Mouse (Mus musculus): Measurements from ENCODE around the gene Sgms2. TPM values are rescaled to one million over a fixed set of nuclear protein-coding genes. Genes with fewer than 3 reads are reported as not detected.

Gene Sgms2
- polyA plus RNA-seq, 1 experiment = 2.8 TPM

DNA sequence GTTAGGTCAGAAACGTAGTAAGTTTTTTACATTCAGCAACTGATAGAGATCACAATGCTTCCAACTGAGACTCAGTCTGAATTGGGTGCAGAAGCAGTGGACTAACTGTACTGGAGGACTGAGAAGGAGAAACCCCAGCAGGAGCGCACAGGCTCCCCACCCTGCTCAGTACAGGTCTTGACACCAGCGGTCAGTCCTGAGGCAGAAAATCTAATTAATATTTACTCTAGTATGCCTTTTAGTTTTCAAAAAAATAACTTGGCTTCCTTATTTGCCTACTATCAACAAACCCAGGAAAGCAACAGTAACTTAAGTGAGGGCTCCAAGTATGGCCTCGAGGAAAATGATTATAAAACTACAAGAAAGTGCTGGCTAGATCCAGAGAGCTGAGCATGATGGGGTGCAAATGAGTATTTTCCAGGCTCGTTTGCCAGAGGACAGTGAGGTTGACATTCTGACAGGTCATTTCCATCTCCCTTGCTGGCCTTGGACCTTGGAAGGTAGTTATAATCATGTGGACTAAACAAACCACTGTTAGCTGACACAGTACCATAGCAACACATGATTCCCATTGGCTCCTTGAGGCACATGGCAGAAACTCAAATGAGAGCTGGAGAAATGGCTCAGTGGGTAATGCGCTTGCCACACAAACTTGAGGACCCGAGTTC is 25.3 kb upstream of the Sgms2 start:
- Histone ChIP-seq H3K4me3 (replicated peaks; ENCODE audit: insufficient read depth, low read depth, low read length) (no peak overlapping the region), H3K27ac (ENCODE audit: insufficient read depth, low read length) (no peak overlapping the region), H3K4me1 (ENCODE audit: control insufficient read depth, insufficient read depth, low read length) (no peaks in the 10 kb centered on the region), H3K27me3 (ENCODE audit: control insufficient read depth, insufficient read depth, low read length) (no peaks in the 10 kb centered on the region)
- TF ChIP-seq POLR2A (IDR thresholded peaks at IDR 0.05; ENCODE audit: borderline replicate concordance, insufficient read depth, low read length) (no peak), CTCF (IDR thresholded peaks at IDR 0.05; ENCODE audit: borderline replicate concordance, insufficient read depth, low read depth, low read length) (no peak)
- 75% methylated on average over 7 of the region's 7 CpGs for WGBS
- DNase-seq = no peak

DNA sequence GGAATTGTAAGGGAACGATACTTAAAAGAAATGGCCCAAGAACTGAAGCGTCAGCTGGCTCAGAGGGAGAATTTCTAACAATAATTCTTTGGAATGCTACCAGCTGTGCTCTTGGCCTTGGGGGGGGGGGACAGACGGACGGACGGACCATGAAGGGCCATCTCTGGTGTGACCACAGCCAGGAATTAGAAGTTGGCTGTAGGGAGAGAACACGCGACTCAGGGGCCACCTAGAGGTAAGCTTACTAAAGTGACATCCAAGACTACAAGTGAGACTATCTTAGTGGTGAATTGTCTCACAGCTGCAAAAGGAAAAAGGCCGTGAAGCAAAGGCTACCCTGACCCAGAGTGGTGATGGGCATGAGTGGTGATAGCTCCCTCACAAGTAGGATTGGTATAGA is 20.4 kb upstream of the Sgms2 start:
- H3K27me3 ChIP-seq (ENCODE audit: control insufficient read depth, insufficient read depth, low read length) = no peaks in the 10 kb centered on the region
- H3K27ac ChIP-seq (ENCODE audit: insufficient read depth, low read length) = no peak overlapping the region
- H3K4me1 ChIP-seq (ENCODE audit: control insufficient read depth, insufficient read depth, low read length) = no peaks in the 10 kb centered on the region
- H3K4me3 ChIP-seq (replicated peaks; ENCODE audit: insufficient read depth, low read depth, low read length) = no peak overlapping the region
- no peak for DNase-seq
- TF ChIP-seq CTCF (IDR thresholded peaks at IDR 0.05; ENCODE audit: borderline replicate concordance, insufficient read depth, low read depth, low read length) = no peak
- TF ChIP-seq POLR2A (IDR thresholded peaks at IDR 0.05; ENCODE audit: borderline replicate concordance, insufficient read depth, low read length) = no peak
- 49% methylated on average over 8 of the region's 8 CpGs for WGBS

DNA sequence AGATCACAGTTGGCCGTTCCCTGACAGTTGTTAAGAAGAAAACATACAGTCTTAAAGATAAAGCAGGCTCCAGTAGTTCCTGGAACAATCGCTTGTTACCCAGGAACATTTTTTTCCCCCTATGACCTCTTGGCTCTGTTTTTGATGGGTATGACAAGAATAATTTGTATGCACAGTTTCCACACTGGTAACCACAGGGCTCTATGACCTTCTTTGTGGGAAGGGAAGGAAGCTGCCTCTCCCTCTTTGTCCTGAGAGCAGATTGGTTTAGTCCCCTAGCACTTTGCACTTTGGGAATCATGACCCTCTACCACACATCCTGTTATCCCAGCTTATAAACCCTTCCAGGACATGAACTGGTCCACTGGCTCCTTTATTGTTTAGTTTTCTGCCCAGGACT is 16.8 kb upstream of the Sgms2 start:
- DNase-seq = no peak
- Histone ChIP-seq H3K27me3 (ENCODE audit: control insufficient read depth, insufficient read depth, low read length) (no peaks in the 10 kb centered on the region), H3K4me3 (replicated peaks; ENCODE audit: insufficient read depth, low read depth, low read length) (no peak overlapping the region), H3K27ac (ENCODE audit: insufficient read depth, low read length) (no peak overlapping the region), H3K4me1 (ENCODE audit: control insufficient read depth, insufficient read depth, low read length) (no peaks in the 10 kb centered on the region)
- TF ChIP-seq POLR2A (IDR thresholded peaks at IDR 0.05; ENCODE audit: borderline replicate concordance, insufficient read depth, low read length) (no peak), CTCF (IDR thresholded peaks at IDR 0.05; ENCODE audit: borderline replicate concordance, insufficient read depth, low read depth, low read length) (no peak)
- 37% methylated on average over 2 of the region's 2 CpGs for WGBS

DNA sequence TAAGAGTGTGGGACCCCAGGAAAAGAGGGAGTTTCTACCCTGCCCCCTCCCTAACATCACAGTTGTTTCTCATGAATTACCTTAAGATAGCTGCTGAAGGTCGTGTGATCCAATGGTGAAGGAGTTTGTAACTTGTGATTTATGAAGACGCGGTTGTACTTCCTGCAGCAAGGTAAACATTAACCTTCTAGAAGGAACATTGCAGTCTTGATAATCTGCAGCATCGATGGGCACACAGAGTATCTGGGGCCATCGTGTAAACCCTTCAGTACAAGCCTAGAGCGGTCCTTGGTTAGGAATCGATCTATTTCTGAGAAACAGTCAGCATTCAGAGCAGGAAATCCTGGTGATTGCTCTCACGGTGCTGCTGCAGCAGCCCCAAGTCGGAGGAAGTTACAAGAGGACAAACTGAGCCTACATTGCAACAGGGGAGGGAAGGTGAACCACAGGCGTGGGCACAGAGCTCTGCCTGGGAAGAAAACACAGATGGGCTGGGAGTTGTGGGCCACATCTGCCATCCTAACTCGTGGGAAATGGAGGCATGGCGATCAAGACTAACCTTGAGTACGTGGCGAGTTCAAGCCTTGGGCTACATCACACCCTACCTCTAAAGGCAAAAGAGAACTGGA is 13.5 kb upstream of the Sgms2 start:
- no peaks in the 10 kb centered on the region for H3K4me1 ChIP-seq (ENCODE audit: control insufficient read depth, insufficient read depth, low read length)
- TF ChIP-seq CTCF (IDR thresholded peaks at IDR 0.05; ENCODE audit: borderline replicate concordance, insufficient read depth, low read depth, low read length) (no peak), POLR2A (IDR thresholded peaks at IDR 0.05; ENCODE audit: borderline replicate concordance, insufficient read depth, low read length) (no peak)
- H3K4me3 ChIP-seq (replicated peaks; ENCODE audit: insufficient read depth, low read depth, low read length) = no peak overlapping the region
- WGBS = 82% methylated on average over 14 of the region's 14 CpGs
- no peak overlapping the region for H3K27ac ChIP-seq (ENCODE audit: insufficient read depth, low read length)
- DNase-seq = no peak
- no peaks in the 10 kb centered on the region for H3K27me3 ChIP-seq (ENCODE audit: control insufficient read depth, insufficient read depth, low read length)

DNA sequence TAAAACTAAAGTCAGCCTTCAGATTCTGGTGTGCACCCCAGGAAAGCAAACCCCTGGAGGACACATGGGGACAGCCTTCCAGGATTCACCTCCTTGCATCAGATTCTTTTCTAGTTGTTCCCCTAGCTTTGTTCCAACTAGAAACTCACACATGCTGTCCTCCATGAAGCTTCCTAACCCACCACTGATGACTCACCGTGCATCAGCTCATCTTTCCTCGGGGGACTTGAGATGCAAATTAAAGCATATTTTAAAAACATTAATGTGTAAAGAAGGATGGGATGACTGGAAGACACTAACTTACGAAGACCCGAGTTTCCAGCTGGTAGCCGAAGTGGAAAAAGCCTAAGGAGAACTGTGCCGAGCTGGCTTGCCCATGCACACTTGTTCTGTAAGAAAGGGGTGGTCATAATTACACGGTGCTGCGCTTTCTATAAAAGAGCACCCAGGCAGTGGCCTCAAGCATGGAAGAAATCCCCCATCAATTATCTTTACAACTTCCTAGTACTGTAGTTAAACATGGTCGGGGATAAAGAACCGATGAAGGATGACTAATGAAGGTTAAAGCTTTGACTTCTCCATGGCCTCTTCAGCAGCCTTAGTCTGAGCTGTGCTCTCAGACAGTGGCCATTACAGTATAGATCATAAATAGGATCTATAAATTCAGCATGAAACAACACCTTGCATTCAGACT is 10.6 kb upstream of the Sgms2 start:
- no peak for DNase-seq
- WGBS = 44% methylated on average over 10 of the region's 10 CpGs
- TF ChIP-seq CTCF (IDR thresholded peaks at IDR 0.05; ENCODE audit: borderline replicate concordance, insufficient read depth, low read depth, low read length) (no peak), POLR2A (IDR thresholded peaks at IDR 0.05; ENCODE audit: borderline replicate concordance, insufficient read depth, low read length) (no peak)

DNA sequence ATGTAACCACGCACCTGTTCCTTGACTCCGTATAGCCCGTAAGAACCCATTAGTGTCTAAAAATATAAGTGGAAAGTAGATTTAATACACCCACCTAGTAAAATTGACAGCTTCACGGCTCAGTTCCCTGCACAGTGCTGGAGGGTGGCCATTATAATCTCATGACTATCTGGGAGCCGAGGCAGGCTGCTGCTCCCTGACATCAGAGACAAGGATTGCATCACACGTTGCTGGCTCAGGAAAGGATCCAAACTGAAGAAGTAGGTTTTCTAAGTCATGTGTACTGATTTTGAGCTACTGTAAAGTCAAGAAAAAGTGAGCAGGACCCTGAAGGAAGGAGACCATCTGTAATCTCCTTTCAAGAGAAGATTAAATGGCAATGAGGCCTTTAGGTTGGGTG is 8.4 kb upstream of the Sgms2 start:
- H3K27me3 ChIP-seq (ENCODE audit: control insufficient read depth, insufficient read depth, low read length) = no peaks in the 10 kb centered on the region
- H3K4me1 ChIP-seq (ENCODE audit: control insufficient read depth, insufficient read depth, low read length) = no peaks in the 10 kb centered on the region
- no peak overlapping the region for H3K4me3 ChIP-seq (replicated peaks; ENCODE audit: insufficient read depth, low read depth, low read length)
- TF ChIP-seq POLR2A (IDR thresholded peaks at IDR 0.05; ENCODE audit: borderline replicate concordance, insufficient read depth, low read length) (no peak), CTCF (IDR thresholded peaks at IDR 0.05; ENCODE audit: borderline replicate concordance, insufficient read depth, low read depth, low read length) (no peak)
- no peak for DNase-seq
- no peak overlapping the region for H3K27ac ChIP-seq (ENCODE audit: insufficient read depth, low read length)
- 82% methylated on average over 6 of the region's 6 CpGs for WGBS

More for the DNA sequence above, 10.6 kb upstream of the Sgms2 start:
- no peak overlapping the region for H3K27ac ChIP-seq (ENCODE audit: insufficient read depth, low read length)
- H3K27me3 ChIP-seq (ENCODE audit: control insufficient read depth, insufficient read depth, low read length) = no peaks in the 10 kb centered on the region
- no peak overlapping the region for H3K4me3 ChIP-seq (replicated peaks; ENCODE audit: insufficient read depth, low read depth, low read length)
- H3K4me1 ChIP-seq (ENCODE audit: control insufficient read depth, insufficient read depth, low read length) = no peaks in the 10 kb centered on the region

DNA sequence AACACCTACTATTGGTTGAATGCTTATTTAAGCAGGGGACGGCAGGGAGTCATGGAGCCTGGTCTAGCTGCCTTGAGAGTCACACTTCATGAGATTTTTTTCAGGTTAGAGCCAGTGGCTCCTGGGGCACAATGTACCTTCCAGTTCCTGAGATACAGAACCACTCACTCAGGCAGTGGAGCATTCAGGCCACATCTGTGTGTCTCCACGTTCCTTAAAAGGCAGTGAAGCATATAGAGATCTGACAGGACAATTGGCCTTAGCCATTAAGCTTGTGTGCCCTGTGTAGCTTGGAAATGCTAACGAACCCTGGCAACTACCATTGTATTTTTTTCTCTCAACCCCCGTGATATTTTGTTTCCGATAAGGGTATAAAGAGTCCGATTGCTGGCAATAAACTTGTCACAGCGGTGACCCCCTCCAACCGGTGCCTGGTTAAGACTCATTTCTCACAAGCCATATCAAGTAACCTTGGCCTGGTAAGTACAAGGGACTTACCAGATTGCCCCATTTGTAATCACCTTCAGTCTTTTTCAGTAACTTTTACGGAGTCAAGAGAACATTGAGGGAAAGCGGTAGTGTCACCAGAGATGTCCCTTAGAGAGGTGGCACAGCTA is 5.4 kb upstream of the Sgms2 start:
- H3K27ac ChIP-seq (ENCODE audit: insufficient read depth, low read length) = no peak overlapping the region
- no peak for DNase-seq
- H3K4me1 ChIP-seq (ENCODE audit: control insufficient read depth, insufficient read depth, low read length) = no peaks in the 10 kb centered on the region
- TF ChIP-seq CTCF (IDR thresholded peaks at IDR 0.05; ENCODE audit: borderline replicate concordance, insufficient read depth, low read depth, low read length) = no peak
- no peak for TF ChIP-seq POLR2A (IDR thresholded peaks at IDR 0.05; ENCODE audit: borderline replicate concordance, insufficient read depth, low read length)
- WGBS = 48% methylated on average over 10 of the region's 10 CpGs
- no peaks in the 10 kb centered on the region for H3K27me3 ChIP-seq (ENCODE audit: control insufficient read depth, insufficient read depth, low read length)
- H3K4me3 ChIP-seq (replicated peaks; ENCODE audit: insufficient read depth, low read depth, low read length) = no peak overlapping the region

Data from cerebellum, adult 2 months (tissue).